Mouse (Mus musculus): Measurements from ENCODE around the gene Itsn2.

Itsn2 gene

GRCm38 (mm10) chr12:4588603-4589002 is 3.8 kb upstream of the Itsn2 start:
- ChIA-PET CTCF (interaction anchor here in 1 of 4 experiments (0.6 kb wide), 1 partner anchor 52 kb away, joined by 4 read pairs; no protein-coding TSS in a partner anchor), POLR2A (interaction anchor here in 2 of 4 experiments (0.7 to 0.9 kb wide), 4 partner anchors 132 to 317 kb away, joined by 3 to 4 read pairs (median 4); no protein-coding TSS in a partner anchor)

DNA sequence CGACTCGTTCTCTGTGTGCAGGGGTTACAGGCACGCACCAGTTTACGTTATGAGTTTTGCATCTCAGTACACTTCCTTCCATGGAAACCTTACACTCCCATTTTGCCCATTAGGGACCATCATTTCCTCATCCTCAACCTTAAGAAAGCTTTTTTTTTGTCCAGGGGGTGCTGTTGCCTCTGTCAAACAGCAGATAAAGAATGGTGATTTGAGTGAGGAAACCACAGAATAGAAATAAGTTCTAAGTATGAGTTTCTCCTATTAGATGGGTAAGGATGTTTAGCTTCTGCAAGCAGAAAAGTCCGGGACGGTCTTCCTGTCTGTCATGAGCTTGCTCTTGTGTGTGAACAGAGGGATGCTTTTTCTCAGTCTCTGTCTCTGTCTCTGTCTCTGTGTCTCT is 413 bp upstream of the Itsn2 start:
- ChIA-PET POLR2A (interaction anchor here in 3 of 4 experiments (0.8 to 1.8 kb wide), 18 partner anchors 9 to 358 kb away, joined by 3 to 10 read pairs (median 4); partner anchors contain the start of genes Fam228b (in 3 of the 3), Pfn4 (in 3 of the 3), Atad2b (in 1 of the 3) and Cenpo (in 1 of the 3)), CTCF (interaction anchor here in 3 of 4 experiments (0.5 to 0.7 kb wide), 5 partner anchors 8 to 267 kb away, joined by 3 to 4 read pairs (median 4); no protein-coding TSS in a partner anchor)

GRCm38 (mm10) chr12:4593166-4593929 is 910 bp downstream of the Itsn2 start:
- ChIA-PET POLR2A (interaction anchor here in 3 of 4 experiments (0.5 to 1.8 kb wide), 10 partner anchors 8 to 359 kb away, joined by 3 to 10 read pairs (median 4); partner anchors contain the start of genes Cenpo (in 1 of the 3), Fam228b (in 1 of the 3), Mfsd2b (in 1 of the 3) and Pfn4 (in 1 of the 3)), CTCF (no interaction called here)

- ChIA-PET POLR2A (interaction anchor here in 1 of 4 experiments (0.6 kb wide), 1 partner anchor 224 kb away, joined by 3 read pairs; the partner anchor contains the start of gene Sf3b6), CTCF (no interaction called here)
Observed at GRCm38 (mm10) chr12:4593930-4594391, 1.5 kb downstream of the Itsn2 start.

DNA sequence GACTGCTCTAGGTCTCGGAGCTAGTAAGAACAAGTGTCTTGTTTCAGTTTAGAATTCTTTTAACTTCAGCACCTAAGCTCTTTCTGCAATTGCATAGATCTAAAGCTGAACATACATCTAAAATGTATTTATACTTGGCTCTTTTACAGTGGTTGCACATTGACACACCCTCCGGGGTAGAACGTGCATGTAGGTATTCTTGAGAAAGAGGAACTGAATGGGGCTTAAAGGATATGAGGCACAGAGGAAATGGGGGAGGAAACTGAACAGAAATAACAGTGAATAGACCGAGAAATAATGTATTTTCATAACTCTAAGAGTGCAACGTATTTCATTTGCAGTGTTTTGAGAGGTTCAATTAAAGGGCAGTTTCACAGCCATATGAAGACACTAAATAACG is 2.6 kb downstream of the Itsn2 start:
- POLR2A ChIA-PET: interaction anchor here in 1 of 4 experiments (0.6 to 1.3 kb wide), 2 partner anchors 9 to 258 kb away, joined by 3 to 5 read pairs; no protein-coding TSS in a partner anchor
- CTCF ChIA-PET: no interaction called here

GRCm38 (mm10) chr12:4598666-4599428 is 6.4 kb downstream of the Itsn2 start:
- CTCF ChIA-PET: interaction anchor here in 2 of 4 experiments (0.6 kb wide), 2 partner anchors 40 to 170 kb away, joined by 3 read pairs; partner anchors contain the start of genes Fam228b (in 1 of the 2) and Pfn4 (in 1 of the 2)
- POLR2A ChIA-PET: interaction anchor here in 3 of 4 experiments (0.6 to 1.8 kb wide), 4 partner anchors 219 to 365 kb away, joined by 3 to 6 read pairs (median 4); partner anchors contain the start of genes Cenpo (in 2 of the 3), Ptrhd1 (in 2 of the 3) and Sf3b6 (in 1 of the 3)

- CTCF ChIA-PET: interaction anchor here in 1 of 4 experiments (0.6 kb wide), 1 partner anchor 40 kb away, joined by 3 read pairs; no protein-coding TSS in a partner anchor
- POLR2A ChIA-PET: interaction anchor here in 3 of 4 experiments (0.6 to 1.8 kb wide), 8 partner anchors 13 to 366 kb away, joined by 3 to 10 read pairs (median 5); partner anchors contain the start of genes Cenpo (in 2 of the 3), Ptrhd1 (in 2 of the 3), Atad2b (in 1 of the 3) and Sf3b6 (in 1 of the 3)
Observed at GRCm38 (mm10) chr12:4599713-4600112, 7.3 kb downstream of the Itsn2 start.

- CTCF ChIA-PET: no interaction called here
- POLR2A ChIA-PET: no interaction called here
Observed at GRCm38 (mm10) chr12:4606625-4607024, 14.2 kb downstream of the Itsn2 start.

- ChIA-PET POLR2A (interaction anchor here in 1 of 4 experiments (0.7 kb wide), 1 partner anchor 297 kb away, joined by 4 read pairs; no protein-coding TSS in a partner anchor), CTCF (interaction anchor here in 1 of 4 experiments (0.5 to 0.7 kb wide), 2 partner anchors 39 to 154 kb away, joined by 3 to 5 read pairs; partner anchors contain the start of gene Pfn4)
Observed at GRCm38 (mm10) chr12:4614722-4615121, 22.3 kb downstream of the Itsn2 start.

GRCm38 (mm10) chr12:4624201-4624600 is 31.8 kb downstream of the Itsn2 start:
- CTCF ChIA-PET: no interaction called here
- POLR2A ChIA-PET: interaction anchor here in 1 of 4 experiments (1.3 kb wide), 1 partner anchor 35 kb away, joined by 3 read pairs; no protein-coding TSS in a partner anchor

GRCm38 (mm10) chr12:4632957-4633356 is 40.5 kb downstream of the Itsn2 start:
- ChIA-PET CTCF (interaction anchor here in 1 of 4 experiments (0.6 kb wide), 1 partner anchor 156 kb away, joined by 7 read pairs; no protein-coding TSS in a partner anchor), POLR2A (interaction anchor here in 2 of 4 experiments (0.5 to 1.3 kb wide), 2 partner anchors 21 to 95 kb away, joined by 3 to 8 read pairs; no protein-coding TSS in a partner anchor)

GRCm38 (mm10) chr12:4638438-4638837 is 46.0 kb downstream of the Itsn2 start:
- ChIA-PET POLR2A (no interaction called here), CTCF (interaction anchor here in 2 of 4 experiments (0.6 to 1.1 kb wide), 3 partner anchors 130 to 178 kb away, joined by 3 to 7 read pairs (median 3); partner anchors contain the start of genes Fam228b (in 2 of the 2) and Pfn4 (in 2 of the 2))

DNA sequence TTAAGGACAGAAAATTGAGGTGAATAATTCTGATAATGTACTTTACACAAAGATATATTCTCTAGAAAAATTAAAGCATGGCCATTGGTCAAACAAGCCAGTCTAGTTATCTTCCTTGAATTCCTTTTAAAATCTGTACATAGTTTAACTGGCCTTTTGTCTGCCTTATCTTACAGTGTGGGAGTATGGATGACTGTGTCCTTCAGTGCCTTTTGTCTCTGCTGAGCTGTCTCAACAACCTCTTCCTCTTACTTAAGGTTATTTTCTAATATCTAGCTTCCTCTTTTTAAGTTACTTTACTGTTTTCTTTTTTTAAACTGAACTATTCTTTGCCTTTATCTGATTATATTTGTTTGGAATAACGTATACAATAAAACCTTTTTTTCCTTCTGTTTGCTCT is 48.3 kb downstream of the Itsn2 start:
- POLR2A ChIA-PET: no interaction called here
- CTCF ChIA-PET: no interaction called here

DNA sequence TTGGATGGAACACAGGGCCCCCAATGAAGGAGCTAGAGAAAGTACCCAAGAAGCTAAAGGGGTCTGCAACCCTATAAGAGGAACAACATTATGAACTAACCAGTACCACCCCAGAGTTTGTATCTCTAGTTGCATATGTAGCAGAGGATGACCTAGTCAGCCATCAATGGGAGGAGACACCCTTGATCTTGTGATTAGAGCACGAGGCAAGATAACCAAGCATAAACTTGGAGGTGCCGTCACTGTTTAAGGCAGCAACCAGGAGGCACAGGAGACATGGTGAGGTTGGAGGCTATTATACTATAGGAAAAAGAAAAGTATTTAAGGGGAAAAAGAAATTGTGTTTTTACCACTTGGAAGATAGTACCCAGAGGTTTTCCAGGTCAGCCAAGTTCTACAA is 64.4 kb downstream of the Itsn2 start:
- CTCF ChIA-PET: no interaction called here
- POLR2A ChIA-PET: interaction anchor here in 1 of 4 experiments (0.6 to 0.7 kb wide), 2 partner anchors 238 to 481 kb away, joined by 3 read pairs; no protein-coding TSS in a partner anchor

- ChIA-PET CTCF (no interaction called here), POLR2A (no interaction called here)
Observed at GRCm38 (mm10) chr12:4664929-4665674, 72.7 kb downstream of the Itsn2 start.

DNA sequence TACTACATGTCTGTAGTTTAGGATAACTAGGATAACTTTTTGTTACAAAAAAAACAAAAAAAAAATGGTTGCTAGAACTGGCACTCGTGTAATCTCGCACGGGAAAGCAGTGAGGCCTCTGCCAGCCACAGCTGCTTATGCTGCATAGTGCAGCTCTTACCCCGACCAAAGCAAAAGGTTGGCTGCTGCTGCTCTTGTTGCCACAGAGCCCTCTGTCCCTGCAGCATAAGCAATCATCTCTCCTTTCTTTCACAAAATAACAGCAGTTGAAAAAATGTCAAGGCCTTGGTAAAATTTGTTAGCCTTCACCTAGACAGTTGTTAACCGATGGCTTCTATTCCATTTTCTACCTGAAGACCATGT is 73.2 kb downstream of the Itsn2 start:
- CTCF ChIA-PET: no interaction called here

GRCm38 (mm10) chr12:4676336-4676735 is 83.9 kb downstream of the Itsn2 start:
- ChIA-PET CTCF (no interaction called here), POLR2A (interaction anchor here in 1 of 4 experiments (1.3 kb wide), 1 partner anchor 37 kb away, joined by 3 read pairs; no protein-coding TSS in a partner anchor)

More for the DNA sequence above, 73.2 kb downstream of the Itsn2 start:
- POLR2A ChIA-PET: no interaction called here

GRCm38 (mm10) chr12:4679971-4680370 is 87.5 kb downstream of the Itsn2 start:
- POLR2A ChIA-PET: no interaction called here
- CTCF ChIA-PET: no interaction called here
